Mouse (Mus musculus): ENCODE data around the gene Tex21. TPM values are rescaled to one million over a fixed set of nuclear protein-coding genes. Genes with fewer than 3 reads are reported as not detected.

The Tex21 gene
- polyA plus RNA-seq, 1 experiment: 60.2 TPM

GRCm38 (mm10) chr12:76244981-76245380 lies 1.6 kb downstream of the Tex21 start:
- no peaks in the 10 kb centered on the region; the same call in none of the 2 replicates for H3K4me1 ChIP-seq (ENCODE audit: control insufficient read depth, insufficient read depth, low read length)
- H3K27me3 ChIP-seq (ENCODE audit: control insufficient read depth, insufficient read depth, low read length): no peaks in the 10 kb centered on the region
- peak overlapping the region; percentile 73 for H3K4me3 ChIP-seq (ENCODE audit: control insufficient read depth, low read depth, low read length)
- H3K36me3 ChIP-seq (ENCODE audit: control insufficient read depth, insufficient read depth, low read length): no peaks in the 10 kb centered on the region
- H3K27ac ChIP-seq (ENCODE audit: control insufficient read depth, insufficient read depth, low read depth, low read length): no peak overlapping the region
- TF ChIP-seq CTCF (IDR thresholded peaks at IDR 0.05; ENCODE audit: control insufficient read depth, insufficient read depth, insufficient replicate concordance, low read depth, low read length) (no peak), POLR2A (IDR thresholded peaks at IDR 0.05; ENCODE audit: control insufficient read depth, low read depth, low read length) (no peak)

GRCm38 (mm10) chr12:76241833-76242232 lies 4.7 kb downstream of the Tex21 start:
- no peak overlapping the region for H3K27ac ChIP-seq (ENCODE audit: control insufficient read depth, insufficient read depth, low read depth, low read length)
- H3K36me3 ChIP-seq (ENCODE audit: control insufficient read depth, insufficient read depth, low read length): no peaks in the 10 kb centered on the region
- no peak for TF ChIP-seq POLR2A (IDR thresholded peaks at IDR 0.05; ENCODE audit: control insufficient read depth, low read depth, low read length)
- TF ChIP-seq CTCF (IDR thresholded peaks at IDR 0.05; ENCODE audit: control insufficient read depth, insufficient read depth, insufficient replicate concordance, low read depth, low read length): no peak
- no peaks in the 10 kb centered on the region for H3K27me3 ChIP-seq (ENCODE audit: control insufficient read depth, insufficient read depth, low read length)
- H3K4me1 ChIP-seq (ENCODE audit: control insufficient read depth, insufficient read depth, low read length): no peaks in the 10 kb centered on the region; the same call in none of the 2 replicates
- no peak overlapping the region for H3K4me3 ChIP-seq (ENCODE audit: control insufficient read depth, low read depth, low read length)

GRCm38 (mm10) chr12:76241084-76241483 lies 5.5 kb downstream of the Tex21 start:
- no peak overlapping the region for H3K27ac ChIP-seq (ENCODE audit: control insufficient read depth, insufficient read depth, low read depth, low read length)
- no peaks in the 10 kb centered on the region; the same call in none of the 2 replicates for H3K4me1 ChIP-seq (ENCODE audit: control insufficient read depth, insufficient read depth, low read length)
- TF ChIP-seq CTCF (IDR thresholded peaks at IDR 0.05; ENCODE audit: control insufficient read depth, insufficient read depth, insufficient replicate concordance, low read depth, low read length): no peak
- no peak for TF ChIP-seq POLR2A (IDR thresholded peaks at IDR 0.05; ENCODE audit: control insufficient read depth, low read depth, low read length)
- no peaks in the 10 kb centered on the region for H3K36me3 ChIP-seq (ENCODE audit: control insufficient read depth, insufficient read depth, low read length)
- no peaks in the 10 kb centered on the region for H3K27me3 ChIP-seq (ENCODE audit: control insufficient read depth, insufficient read depth, low read length)
- H3K4me3 ChIP-seq (ENCODE audit: control insufficient read depth, low read depth, low read length): no peak overlapping the region

GRCm38 (mm10) chr12:76240670-76241069 lies 5.9 kb downstream of the Tex21 start:
- Histone ChIP-seq H3K4me3 (ENCODE audit: control insufficient read depth, low read depth, low read length) (no peak overlapping the region), H3K4me1 (ENCODE audit: control insufficient read depth, insufficient read depth, low read length) (no peaks in the 10 kb centered on the region; the same call in none of the 2 replicates), H3K36me3 (ENCODE audit: control insufficient read depth, insufficient read depth, low read length) (no peaks in the 10 kb centered on the region), H3K27ac (ENCODE audit: control insufficient read depth, insufficient read depth, low read depth, low read length) (no peak overlapping the region), H3K27me3 (ENCODE audit: control insufficient read depth, insufficient read depth, low read length) (no peaks in the 10 kb centered on the region)
- TF ChIP-seq CTCF (IDR thresholded peaks at IDR 0.05; ENCODE audit: control insufficient read depth, insufficient read depth, insufficient replicate concordance, low read depth, low read length): no peak
- TF ChIP-seq POLR2A (IDR thresholded peaks at IDR 0.05; ENCODE audit: control insufficient read depth, low read depth, low read length): no peak

- Histone ChIP-seq H3K27me3 (ENCODE audit: control insufficient read depth, insufficient read depth, low read length) (no peaks in the 10 kb centered on the region), H3K27ac (ENCODE audit: control insufficient read depth, insufficient read depth, low read depth, low read length) (no peak overlapping the region), H3K4me1 (ENCODE audit: control insufficient read depth, insufficient read depth, low read length) (no peaks in the 10 kb centered on the region; the same call in none of the 2 replicates), H3K4me3 (ENCODE audit: control insufficient read depth, low read depth, low read length) (no peak overlapping the region), H3K36me3 (ENCODE audit: control insufficient read depth, insufficient read depth, low read length) (no peaks in the 10 kb centered on the region)
- TF ChIP-seq CTCF (IDR thresholded peaks at IDR 0.05; ENCODE audit: control insufficient read depth, insufficient read depth, insufficient replicate concordance, low read depth, low read length) (no peak), POLR2A (IDR thresholded peaks at IDR 0.05; ENCODE audit: control insufficient read depth, low read depth, low read length) (no peak)
These were observed 6.5 kb downstream of the Tex21 start for GRCm38 (mm10) chr12:76239839-76240571.

- no peak overlapping the region for H3K4me3 ChIP-seq (ENCODE audit: control insufficient read depth, low read depth, low read length)
- no peaks in the 10 kb centered on the region for H3K27me3 ChIP-seq (ENCODE audit: control insufficient read depth, insufficient read depth, low read length)
- no peaks in the 10 kb centered on the region; the same call in 1 of the 2 replicates for H3K4me1 ChIP-seq (ENCODE audit: control insufficient read depth, insufficient read depth, low read length)
- no peaks in the 10 kb centered on the region for H3K36me3 ChIP-seq (ENCODE audit: control insufficient read depth, insufficient read depth, low read length)
- H3K27ac ChIP-seq (ENCODE audit: control insufficient read depth, insufficient read depth, low read depth, low read length): no peak overlapping the region
- no peak for TF ChIP-seq CTCF (IDR thresholded peaks at IDR 0.05; ENCODE audit: control insufficient read depth, insufficient read depth, insufficient replicate concordance, low read depth, low read length)
- TF ChIP-seq POLR2A (IDR thresholded peaks at IDR 0.05; ENCODE audit: control insufficient read depth, low read depth, low read length): no peak
These were observed 7.3 kb downstream of the Tex21 start for GRCm38 (mm10) chr12:76239145-76239838.

- H3K36me3 ChIP-seq (ENCODE audit: control insufficient read depth, insufficient read depth, low read length): no peaks in the 10 kb centered on the region
- no peaks in the 10 kb centered on the region for H3K27me3 ChIP-seq (ENCODE audit: control insufficient read depth, insufficient read depth, low read length)
- H3K27ac ChIP-seq (ENCODE audit: control insufficient read depth, insufficient read depth, low read depth, low read length): no peak overlapping the region
- H3K4me1 ChIP-seq (ENCODE audit: control insufficient read depth, insufficient read depth, low read length): no peaks in the 10 kb centered on the region
- TF ChIP-seq CTCF (IDR thresholded peaks at IDR 0.05; ENCODE audit: control insufficient read depth, insufficient read depth, insufficient replicate concordance, low read depth, low read length): no peak
- no peak for TF ChIP-seq POLR2A (IDR thresholded peaks at IDR 0.05; ENCODE audit: control insufficient read depth, low read depth, low read length)
- no peak overlapping the region for H3K4me3 ChIP-seq (ENCODE audit: control insufficient read depth, low read depth, low read length)
These were observed 11.3 kb downstream of the Tex21 start for GRCm38 (mm10) chr12:76235253-76235652.

All from testis, adult 2 months (tissue).